Mouse (Mus musculus) olfactory bulb, adult 2 months (tissue): Measurements from ENCODE around the gene Dnajc12.

Experiments used
- CTCF ChIP-seq: fragments of 200-500 bp; IDR thresholded peaks from 2 replicates; pipeline ENCODE4 v1.5.1; 2012; ENCODE audit warnings: low read depth, mild to moderate bottlenecking, low read length, moderate library complexity; ENCODE audit not compliant: insufficient read depth
- POLR2A ChIP-seq: fragments of 200-500 bp; IDR thresholded peaks from 2 replicates; pipeline ENCODE4 v1.6.1; 2012; ENCODE audit warnings: mild to moderate bottlenecking, low read depth, low read length, moderate library complexity; ENCODE audit not compliant: insufficient read depth

DNA sequence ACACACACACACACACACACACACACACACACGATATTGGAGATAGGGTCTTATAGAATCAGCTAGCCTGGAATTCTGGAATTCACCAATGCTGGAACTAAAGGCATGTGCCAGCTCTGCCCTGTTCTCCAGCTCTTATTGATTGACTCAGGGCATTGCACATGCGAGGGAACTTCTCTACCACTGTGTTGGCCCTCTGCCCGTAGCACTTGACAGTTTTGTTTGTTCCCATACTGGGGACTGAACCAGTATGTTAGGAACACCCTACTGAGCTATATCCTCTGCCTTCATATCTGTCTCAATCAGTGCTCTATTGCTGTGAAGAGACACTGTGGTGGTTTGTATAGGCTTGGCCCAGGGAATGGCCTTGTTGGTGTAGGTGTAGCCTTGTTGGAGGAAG lies 14.2 kb upstream of the Dnajc12 start:
- no peak for TF ChIP-seq CTCF
- no peak for TF ChIP-seq POLR2A
